Mouse (Mus musculus) liver, embryonic 14.5 days (tissue): ENCODE measurements around the gene Limd2.

Experiments
- CTCF ChIP-seq: IDR thresholded peaks from 2 replicates; pipeline ENCODE4 v1.5.1; 2016; ENCODE audit warnings: antibody characterized with exemption, low read depth, control low read depth
- EP300 ChIP-seq: IDR thresholded peaks from 2 replicates; pipeline ENCODE4 v1.6.1; 2016; ENCODE audit warnings: antibody characterized with exemption, low read depth

DNA sequence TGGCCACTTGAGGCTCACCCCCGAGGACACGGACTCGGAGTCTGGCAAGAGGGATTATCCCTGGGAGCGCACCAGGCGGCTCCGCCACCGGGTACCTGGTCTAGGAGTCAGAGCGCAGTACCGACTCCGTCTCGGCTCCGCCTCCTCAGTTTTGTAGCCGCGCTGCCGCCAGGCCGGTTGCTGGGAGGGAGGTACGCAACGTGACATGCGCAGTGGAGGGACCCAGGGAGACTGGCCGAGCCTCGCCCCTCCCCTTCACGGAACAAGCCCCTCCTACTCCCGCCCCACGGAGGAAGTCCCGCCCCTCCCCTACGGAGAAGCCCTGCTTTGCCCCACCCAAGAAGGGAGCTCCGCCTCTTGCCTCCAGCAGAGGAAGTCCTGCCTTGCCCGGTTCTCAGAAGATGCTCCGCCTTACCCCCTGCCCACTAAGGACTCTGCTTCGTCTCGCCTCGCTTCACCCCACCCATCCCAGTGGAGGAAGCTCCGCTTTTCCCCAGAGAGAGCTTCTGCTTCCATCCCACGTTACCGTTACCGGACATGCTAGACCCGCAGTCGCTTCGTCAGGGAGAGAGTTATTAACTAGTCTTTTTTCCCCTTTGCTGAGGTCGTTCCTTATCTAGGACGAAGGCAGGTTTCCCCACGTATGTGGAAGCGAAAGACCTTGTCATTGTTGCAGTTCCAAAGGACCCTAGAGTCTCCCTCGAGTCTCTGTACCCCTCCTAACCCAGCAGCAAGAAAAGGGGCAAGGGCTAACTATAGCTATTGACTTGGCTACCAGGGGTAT lies 32.9 kb upstream of the Limd2 start:
- TF ChIP-seq CTCF = peak; percentile 9
- TF ChIP-seq EP300 = no peak
